Mouse (Mus musculus): ENCODE results near the gene Cerk.
"Not testable (repeated sequence)": the region's sequence is repeated elsewhere in the genome, so short reads cannot be mapped to it uniquely, and the experiment has no call there.

Cerk gene

DNA sequence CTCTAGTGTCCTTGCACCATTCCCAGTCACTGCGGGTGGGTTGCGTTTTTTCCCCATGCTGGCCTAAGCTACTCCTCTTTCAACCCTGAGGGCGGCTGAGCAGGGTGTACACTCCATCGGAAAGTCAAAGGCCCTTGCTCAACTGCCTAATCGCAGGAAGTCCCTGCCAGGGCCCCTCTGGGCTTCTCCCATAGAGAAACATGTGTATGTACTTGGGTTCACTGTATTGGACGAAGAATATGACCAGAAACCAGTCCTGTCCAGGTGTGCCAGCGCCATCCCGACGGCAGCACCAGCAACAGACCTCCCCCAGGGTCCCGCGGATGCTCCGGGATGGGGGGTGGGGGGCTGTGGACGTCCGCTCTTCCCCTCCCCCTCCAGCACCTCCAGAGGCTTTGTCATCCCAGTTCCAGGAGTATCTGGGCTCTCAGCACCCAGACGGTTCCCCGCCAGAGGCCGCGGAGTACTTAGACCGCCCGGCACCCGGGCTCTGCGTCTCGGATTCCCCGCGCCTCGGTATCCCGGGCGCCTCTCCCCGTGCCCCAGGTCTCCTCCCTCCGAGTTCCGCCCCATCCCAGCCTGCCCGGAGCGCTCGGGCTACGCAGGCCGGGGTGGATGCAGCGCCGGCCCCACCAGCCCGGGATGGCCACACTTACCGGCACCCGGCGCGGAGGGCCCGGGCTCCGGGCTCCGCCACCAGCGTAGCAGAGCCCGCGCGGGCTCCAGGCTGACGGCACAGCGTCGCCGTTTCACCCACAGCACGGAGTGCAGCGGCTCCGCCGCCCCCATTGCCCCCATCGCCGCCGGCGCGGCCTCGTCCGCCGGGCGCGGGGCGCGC is 871 bp downstream of the Cerk start:
- peak; percentile 12; the same call in 1 of the 2 replicates for ATAC-seq (ENCODE audit: insufficient number of reproducible peaks, low FRiP score, low TSS enrichment)

DNA sequence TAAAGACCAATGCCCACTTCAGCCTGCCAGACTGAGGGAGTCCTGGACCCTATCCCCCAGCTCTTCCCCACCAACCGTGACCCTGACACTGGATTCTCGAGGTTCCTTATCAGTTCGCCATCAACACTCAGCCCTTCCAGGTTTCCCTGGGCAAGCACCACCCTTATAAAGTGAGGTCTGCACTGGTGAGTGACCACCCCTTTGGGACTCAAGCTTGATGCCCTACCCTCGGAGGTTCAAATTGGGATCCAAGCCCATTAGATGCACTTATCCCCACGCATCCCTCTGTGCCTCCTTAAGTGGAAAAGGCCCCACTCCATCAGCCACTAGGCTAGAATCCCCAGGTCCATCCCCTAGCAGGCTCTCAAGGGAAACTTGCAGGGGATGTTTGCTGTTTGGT is 1.9 kb downstream of the Cerk start:
- no peak for ATAC-seq (ENCODE audit: insufficient number of reproducible peaks, low FRiP score, low TSS enrichment)

DNA sequence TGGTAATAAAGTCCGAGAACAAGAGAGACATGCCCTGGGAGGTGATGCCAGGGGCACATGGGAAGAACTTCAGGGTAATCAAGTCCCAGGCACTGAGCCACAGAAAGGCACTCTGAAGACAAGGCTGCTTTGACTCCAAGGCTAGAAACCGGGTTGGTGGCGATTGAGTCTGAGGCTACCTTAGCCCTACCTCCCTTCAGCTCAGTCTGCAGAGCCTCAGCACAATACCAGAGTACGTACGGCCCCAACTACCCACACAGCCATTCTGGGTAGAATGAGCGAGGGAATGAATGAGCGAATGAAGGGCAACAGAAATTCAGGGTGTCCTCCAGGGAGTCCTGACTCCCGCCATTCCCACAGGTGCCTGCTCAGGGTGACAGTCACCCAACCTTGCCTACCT is 2.5 kb downstream of the Cerk start:
- no peak for ATAC-seq (ENCODE audit: insufficient number of reproducible peaks, low FRiP score, low TSS enrichment)

DNA sequence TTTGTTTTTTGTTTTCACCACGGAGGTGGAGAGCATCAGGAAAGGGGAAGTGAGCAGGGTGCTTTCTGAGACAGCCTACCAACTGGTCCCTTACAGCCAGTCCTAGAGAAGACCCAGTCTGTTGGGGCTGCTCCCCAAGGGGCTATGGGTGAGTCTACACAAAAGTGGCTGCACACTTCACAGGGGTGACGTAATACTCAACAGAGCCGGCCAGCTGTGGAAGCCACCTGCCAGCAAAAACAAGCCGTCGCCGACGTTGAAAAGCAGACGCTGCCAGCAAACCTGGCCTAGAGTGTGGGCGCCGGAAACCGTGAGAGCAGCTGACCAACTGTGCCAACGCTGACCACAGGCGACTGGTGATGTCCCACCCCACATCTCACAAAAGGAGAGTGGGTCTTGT is 3.3 kb downstream of the Cerk start:
- no peak for ATAC-seq (ENCODE audit: insufficient number of reproducible peaks, low FRiP score, low TSS enrichment)

DNA sequence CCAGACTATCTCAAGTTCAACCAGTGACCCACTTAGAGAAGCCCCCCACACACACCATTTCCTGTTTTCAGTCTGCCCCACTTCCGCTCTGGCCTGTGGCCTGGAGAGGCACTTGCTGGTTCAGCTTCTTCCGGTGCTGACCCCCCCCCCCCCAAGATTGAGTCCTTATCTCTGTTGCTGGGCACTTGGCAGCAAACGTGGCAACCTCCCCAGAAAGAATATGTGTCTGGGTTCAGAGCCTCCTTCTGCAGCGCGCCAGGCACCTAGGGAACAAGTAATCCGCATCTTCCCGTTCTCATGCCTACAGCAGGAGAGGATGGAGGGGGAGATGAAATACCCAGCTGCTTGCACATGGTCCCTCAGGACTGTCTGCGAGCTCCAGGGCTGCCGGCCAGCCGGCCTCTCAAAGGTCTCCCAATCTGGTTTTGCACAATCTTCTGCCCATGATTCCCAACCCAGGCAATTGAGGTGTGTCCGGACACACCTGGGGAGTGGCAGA is 4.0 kb downstream of the Cerk start:
- ATAC-seq (ENCODE audit: insufficient number of reproducible peaks, low FRiP score, low TSS enrichment), result no peak

DNA sequence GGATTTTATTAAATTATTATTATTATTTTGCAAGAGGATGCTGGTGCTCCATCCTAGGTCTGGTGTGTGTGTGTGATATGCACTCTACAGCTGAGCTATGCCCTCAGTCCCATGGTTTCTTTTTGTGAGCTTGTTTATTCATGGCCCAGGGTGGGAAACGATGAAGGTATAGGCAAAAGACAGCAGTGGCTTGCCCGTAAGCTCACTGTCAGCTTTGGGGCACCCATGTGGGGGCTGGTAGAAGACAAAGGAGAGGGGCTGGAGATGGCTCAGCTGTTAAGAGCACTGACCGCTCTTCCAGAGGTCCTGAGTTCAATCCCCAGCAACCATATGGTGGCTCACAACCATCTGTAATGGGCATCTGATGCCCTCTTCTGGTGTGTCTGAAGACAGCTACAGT is 4.6 kb downstream of the Cerk start:
- ATAC-seq (ENCODE audit: insufficient number of reproducible peaks, low FRiP score, low TSS enrichment), result not testable (repeated sequence)

DNA sequence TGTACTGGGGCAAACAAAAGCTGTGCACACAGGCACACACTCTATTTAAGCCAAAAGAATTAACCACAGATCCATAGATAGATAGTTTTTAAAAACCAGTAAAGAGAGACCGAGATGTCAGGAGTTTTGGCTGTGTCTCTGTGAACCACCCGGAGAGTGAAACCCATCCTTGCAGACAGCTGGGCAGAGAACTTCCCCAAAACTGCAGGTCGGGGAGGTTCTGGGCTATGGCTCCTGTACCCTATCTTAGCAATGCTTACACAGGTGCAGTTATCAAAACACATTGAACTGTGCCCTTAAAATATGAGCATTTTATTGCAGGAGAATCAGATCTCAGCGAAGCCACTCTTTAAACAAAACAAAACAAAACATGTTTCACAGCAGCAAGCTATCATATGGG is 5.5 kb downstream of the Cerk start:
- ATAC-seq (ENCODE audit: insufficient number of reproducible peaks, low FRiP score, low TSS enrichment), result no peak

DNA sequence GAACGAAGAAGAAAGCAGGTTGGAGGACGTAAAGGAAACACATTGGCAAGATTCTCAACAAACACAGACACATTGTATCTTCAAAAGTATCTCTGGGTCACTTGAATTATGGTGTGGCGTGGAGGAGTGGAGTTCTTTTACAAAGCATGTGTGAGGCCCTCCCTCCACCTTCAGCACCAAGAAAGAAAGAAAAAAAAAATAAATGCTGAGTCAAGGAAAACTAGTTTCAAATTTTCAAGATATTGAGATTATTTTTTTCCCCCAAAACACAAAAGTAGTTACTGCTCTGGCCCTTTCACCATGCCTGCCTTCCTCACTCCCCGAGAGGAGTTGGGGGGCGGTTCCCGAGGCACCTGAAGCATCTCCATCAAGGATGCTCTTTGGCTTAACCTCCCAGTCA is 7.3 kb downstream of the Cerk start:
- ATAC-seq (ENCODE audit: insufficient number of reproducible peaks, low FRiP score, low TSS enrichment), result no peak

DNA sequence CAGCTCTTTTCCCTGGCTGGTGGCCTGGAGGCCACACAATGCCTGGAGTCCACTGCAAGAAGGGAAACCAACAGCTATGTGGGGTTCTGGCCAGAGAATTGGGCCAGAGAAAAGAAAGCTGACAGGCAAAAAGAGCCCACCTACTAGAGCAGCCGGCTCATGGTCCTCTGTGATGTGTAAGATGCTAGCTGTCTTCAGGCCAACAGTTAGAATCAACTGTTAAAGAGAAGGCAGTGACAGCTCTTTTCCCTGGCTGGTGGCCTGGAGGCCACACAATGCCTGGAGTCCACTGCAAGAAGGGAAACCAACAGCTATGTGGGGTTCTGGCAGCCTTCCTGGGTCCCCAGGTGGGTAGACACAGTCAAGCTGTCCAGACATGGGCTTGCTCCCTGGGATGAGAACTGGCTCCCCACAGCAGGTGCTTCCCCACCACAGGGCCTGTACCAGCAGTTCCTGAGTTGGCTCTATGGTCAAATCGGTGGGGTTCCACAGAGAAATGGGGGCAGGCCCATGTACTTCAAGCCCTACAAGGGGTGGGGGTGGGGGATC is 8.2 kb downstream of the Cerk start:
- peak; percentile 53 for ATAC-seq (ENCODE audit: insufficient number of reproducible peaks, low FRiP score, low TSS enrichment)

DNA sequence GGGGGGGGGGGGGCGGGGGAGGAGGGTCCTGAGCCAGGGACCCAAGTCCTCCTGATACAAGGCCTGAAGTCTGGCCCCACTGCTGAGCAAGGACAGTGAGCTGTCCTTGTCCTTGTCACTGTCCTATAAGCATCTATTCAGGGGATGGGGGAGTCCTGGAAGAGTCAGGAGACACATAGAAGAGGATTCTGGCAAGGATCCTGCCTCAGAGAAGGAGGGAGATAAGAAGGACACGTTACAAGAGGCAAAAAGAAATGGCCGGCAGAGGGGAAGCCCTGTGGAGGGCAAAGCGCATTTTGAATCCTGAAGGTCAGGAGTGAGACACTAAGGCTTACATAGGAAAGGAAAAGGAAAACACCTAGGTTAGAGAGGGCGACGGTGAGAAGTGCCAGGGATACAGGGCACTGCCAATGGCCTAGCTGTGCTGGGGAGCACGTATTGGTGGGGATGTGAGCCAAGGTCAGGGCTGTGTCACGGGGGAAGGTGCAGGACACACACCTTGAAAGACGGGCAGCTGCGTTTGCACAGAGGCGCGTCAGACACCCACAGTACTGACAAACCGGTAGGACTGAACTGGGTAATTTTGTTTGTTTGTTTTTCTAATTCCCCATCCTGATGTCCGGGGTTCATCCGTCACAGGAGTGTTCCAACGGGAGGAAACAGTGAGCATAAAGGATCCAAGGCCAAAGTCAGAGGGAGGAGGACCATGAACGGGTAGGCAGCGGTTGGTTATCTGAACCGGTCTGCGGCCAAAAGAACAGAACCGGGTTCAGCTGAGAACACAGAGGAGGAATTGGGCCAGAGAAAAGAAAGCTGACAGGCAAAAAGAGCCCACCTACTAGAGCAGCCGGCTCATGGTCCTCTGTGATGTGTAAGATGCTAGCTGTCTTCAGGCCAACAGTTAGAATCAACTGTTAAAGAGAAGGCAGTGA is 8.9 kb downstream of the Cerk start:
- ATAC-seq (ENCODE audit: insufficient number of reproducible peaks, low FRiP score, low TSS enrichment), result no peak

DNA sequence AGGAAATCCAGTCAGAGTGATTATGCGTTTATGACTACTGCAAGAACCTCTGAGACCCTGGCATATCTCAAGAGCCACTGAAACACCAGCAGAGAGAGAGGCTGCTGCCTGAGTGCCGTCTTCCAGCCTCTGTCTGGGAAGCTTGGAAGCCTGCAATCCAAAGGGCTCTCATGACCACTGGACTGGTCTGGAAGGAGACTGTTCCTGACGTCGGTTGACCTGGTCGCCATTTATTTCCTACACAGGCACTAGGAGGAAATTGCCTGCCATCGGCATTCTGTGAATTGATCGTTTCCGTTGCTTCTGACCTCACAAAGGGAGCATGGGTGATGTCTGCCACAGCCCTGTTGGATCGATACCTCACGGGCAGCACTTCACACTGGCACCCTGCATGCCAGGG is 9.8 kb downstream of the Cerk start:
- ATAC-seq (ENCODE audit: insufficient number of reproducible peaks, low FRiP score, low TSS enrichment), result no peak

DNA sequence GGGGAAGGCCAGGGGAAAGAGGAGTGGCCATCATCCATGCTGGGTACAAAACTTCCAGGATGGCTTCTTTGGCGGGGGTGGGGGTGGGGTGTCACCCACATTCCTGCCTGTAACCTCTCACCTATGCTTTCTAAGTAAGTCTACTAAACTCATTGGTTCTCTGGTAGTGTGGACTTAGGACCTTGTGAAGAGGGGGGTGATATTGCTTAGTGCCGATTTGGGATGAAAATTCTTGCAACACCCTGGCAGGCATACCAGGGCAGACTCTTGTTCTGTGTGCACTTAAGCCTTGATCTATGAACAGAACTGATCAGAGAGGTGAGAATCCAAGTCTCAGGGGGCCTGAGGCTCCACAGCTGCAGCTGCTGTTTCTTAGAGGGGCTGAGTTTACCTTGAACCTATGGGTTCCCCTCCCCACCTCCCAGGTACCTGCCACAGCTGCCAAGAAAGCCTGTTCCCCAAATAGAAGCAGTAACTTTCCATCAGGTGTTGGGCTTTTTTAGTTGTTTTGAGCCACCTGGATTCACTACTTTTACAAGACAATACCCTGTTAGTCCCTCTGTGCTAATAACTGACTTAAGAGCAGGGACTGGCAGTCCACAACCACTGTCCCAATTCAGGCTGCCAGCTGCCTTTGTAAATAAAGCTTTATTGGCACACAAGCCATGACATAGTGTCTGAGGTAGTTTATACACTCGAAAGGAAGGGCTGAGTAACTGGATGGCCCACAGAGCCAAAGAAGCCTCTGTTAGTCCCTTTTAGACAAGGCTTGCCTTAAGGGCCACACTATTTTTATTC is 10.5 kb downstream of the Cerk start:
- ATAC-seq (ENCODE audit: insufficient number of reproducible peaks, low FRiP score, low TSS enrichment), result no peak

DNA sequence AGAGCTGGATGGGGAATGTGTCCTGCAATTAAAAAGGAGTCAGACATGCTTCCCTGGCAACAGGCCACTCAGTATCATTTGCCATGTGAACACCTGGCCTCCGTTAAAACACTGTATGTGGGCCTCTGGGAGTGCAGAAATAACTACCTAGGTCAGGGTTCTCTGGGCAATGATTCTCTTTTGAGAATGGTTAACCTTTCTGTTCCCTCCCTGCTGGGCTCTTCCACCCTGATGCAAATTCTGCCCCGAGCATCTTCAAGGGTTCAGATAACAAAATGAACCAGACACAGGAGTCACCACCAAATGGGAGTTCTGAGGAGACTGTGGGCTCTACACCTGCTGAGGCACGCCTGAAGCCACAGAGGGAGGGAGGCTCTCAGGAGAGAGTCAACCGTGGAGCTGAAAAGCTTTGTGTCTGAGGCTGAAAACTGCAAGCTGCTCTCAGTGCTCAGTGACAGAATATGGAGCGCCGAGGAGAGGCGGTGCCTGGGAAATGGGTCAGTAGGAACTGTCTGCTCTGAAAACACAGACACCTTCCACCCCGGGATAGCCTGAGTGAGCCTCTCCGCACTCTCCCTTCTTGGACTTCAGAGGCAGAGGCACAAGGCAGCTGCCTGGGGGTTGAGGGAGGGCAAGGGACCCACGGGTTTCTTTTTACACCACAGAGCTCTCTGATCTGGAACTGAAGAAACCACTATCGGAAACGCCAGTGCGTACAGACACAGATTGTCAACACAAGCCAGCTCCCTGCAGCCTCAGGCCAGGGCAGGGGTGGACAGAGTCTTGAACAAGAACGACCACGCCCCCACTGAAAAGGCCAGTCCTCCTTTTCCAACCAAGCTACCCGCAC is 12.6 kb downstream of the Cerk start:
- ATAC-seq (ENCODE audit: insufficient number of reproducible peaks, low FRiP score, low TSS enrichment), result no peak

DNA sequence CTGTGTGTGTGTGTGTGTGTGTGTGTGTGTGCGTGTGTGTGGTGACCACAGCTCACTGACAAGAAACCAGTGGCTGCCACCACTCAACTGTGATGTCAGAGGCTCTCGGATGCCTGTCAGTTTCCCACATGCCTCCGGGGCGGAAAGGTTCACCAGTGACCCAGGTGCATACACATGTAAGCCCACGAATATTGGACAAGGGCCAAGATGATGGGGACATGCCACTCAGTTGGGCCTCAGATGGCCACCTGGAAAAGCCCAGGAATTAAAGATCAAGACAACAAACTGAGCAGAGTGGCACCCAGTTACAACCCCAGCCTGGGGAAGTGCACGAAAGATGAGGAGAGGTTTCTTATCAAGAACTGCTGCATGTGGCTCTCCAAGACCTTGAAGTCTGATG is 13.4 kb downstream of the Cerk start:
- no peak for ATAC-seq (ENCODE audit: insufficient number of reproducible peaks, low FRiP score, low TSS enrichment)

DNA sequence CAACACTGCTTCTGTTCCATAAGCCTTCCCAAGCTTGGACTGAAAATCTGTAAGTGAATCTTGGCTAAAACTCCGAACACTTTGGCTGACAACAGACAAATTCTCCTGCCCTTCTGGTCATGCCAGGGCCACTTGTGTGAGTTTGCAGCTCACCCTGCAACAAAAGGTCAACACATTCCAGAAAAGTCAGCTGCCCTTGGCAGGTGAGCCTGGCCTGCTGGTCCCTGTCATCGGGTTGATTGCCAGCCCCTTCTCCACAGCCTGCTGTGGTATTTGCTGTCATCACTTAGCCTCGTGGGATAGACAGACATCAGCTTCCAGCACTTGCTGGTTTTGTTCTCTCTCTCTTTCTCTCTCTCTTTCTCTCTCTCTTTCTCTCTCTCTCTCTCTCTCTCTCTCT is 13.8 kb downstream of the Cerk start:
- no peak for ATAC-seq (ENCODE audit: insufficient number of reproducible peaks, low FRiP score, low TSS enrichment)

DNA sequence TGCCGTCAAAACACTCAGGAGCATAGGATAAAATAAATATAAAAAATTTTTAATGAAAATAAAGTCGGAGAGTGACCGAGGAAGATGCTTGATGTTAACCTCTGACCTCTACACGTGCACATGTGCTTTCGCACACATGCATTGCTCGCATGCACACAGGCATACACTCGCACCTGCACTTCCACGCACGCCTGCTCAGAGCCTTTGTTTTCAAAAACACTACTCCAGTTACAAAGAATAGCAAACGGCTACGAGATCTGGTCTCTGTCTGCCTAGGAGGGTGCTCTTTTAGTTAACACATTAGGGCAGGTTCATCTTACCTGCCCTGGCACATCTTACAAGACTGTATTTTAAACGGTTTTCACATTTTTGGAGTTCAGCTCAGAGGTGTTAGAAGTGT is 14.6 kb downstream of the Cerk start:
- no peak for ATAC-seq (ENCODE audit: insufficient number of reproducible peaks, low FRiP score, low TSS enrichment)

DNA sequence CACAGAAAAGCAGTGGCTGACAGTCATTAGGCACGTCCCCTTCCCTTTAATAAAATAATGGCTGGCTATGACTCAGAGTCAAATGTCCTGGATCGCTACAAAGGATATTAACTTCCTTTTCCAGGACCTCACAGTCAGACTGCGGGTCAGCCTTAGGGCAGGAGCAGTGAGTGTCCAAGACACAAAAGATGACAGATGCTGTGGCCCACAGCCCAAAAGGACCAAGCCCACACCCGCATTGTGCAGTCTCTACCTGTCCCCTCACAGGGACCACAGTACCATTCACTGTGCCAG is 16.2 kb downstream of the Cerk start:
- no peak for ATAC-seq (ENCODE audit: insufficient number of reproducible peaks, low FRiP score, low TSS enrichment)

DNA sequence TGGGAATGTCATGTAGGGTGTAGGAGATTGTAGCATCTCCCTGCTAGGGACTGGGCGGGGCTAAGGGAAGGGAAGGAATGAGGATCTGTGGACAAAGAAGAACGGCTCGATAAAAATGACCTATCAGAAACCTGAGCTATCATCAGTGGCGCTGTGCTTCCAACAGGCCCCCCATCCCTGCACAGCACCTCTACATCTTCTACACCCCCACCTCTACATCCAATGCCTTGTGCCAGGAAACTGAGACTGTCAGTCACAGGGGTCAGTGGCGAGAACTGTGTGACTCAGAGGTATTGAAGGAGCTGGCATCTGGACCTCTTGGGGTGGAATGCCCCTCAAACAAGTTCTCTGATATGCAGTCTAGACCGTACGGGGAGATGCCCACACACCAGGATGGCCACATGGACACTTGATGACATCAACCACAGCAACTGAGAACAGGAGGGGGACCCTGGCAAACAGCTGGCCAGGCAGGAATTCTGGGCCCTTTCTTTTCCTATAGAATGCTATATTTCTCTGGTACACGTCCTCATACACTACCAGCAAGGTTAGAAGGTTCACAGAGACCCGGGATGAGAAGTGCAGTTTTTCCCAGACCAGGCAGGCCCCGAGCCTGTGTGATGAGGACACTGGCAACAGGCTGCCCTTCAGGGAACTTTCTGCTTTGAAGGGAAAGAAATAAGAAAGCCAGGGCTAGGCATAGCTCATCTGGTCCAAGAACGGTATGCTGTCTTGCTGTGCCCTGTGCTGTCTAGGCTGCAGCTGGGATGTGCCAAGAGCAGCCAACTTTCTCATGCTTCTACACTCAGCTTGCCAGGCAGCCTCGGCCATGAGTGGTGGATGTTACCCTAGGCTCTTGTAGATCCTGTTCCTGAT is 16.8 kb downstream of the Cerk start:
- no peak for ATAC-seq (ENCODE audit: insufficient number of reproducible peaks, low FRiP score, low TSS enrichment)

DNA sequence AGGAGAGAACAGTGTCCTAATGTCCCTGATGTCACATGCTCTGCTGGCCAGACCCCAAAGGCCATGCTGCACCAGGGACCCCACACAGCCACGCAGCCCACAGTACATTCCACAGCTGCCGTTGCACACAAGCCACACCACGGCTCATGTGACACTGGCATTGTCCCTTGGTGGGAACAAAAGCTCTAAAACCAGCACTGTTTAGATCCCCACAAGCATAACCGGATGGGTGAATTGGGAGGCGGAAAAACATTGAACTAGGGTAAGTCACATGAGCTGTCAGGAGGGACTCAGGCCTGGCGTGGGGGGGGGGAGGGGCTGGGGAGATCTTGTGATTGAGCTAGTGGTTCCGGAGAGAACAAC is 17.5 kb downstream of the Cerk start:
- no peak for ATAC-seq (ENCODE audit: insufficient number of reproducible peaks, low FRiP score, low TSS enrichment)
